Mouse (Mus musculus) liver, embryonic 13.5 days (tissue): ENCODE results near the gene Il3ra. TPM values are rescaled to one million over a fixed set of nuclear protein-coding genes. Genes with fewer than 3 reads are reported as not detected.

ENCODE experiments used
- ATAC-seq: fragments of 200-750 bp; cut with Nextera tagmentation; 2 replicates; pipeline ENCODE4 v1.8.0; 2017; ENCODE audit warnings: low read depth, mild to moderate bottlenecking, moderate number of reproducible peaks, moderate library complexity
- DNase-seq: peaks from one replicate; pipeline ENCODE4 v3.0.0; 2022
- H3K27ac ChIP-seq: fragments of 300-500 bp; sonication (generic); 2 replicates; pipeline ENCODE4 v1.5.1; 2015; ENCODE audit warnings: moderate library complexity, mild to moderate bottlenecking, inconsistent platforms
- H3K27me3 ChIP-seq: fragments of 300-500 bp; sonication (generic); 2 replicates; pipeline ENCODE4 v1.6.1; 2015; ENCODE audit warnings: mild to moderate bottlenecking, inconsistent platforms
- H3K36me3 ChIP-seq: fragments of 300-500 bp; sonication (generic); 2 replicates; pipeline ENCODE4 v1.6.1; 2015; ENCODE audit warnings: mild to moderate bottlenecking, inconsistent platforms
- H3K4me1 ChIP-seq: fragments of 300-500 bp; sonication (generic); replicated peaks from 2 replicates; pipeline ENCODE4 v1.6.1; 2015; ENCODE audit warnings: inconsistent platforms
- H3K4me2 ChIP-seq: fragments of 300-500 bp; sonication (generic); 2 replicates; pipeline ENCODE4 v1.6.1; 2015; ENCODE audit warnings: inconsistent platforms, mild to moderate bottlenecking, moderate library complexity
- H3K4me3 ChIP-seq: fragments of 300-500 bp; sonication (generic); replicated peaks from 2 replicates; pipeline ENCODE4 v1.5.1; 2015; ENCODE audit warnings: mild to moderate bottlenecking, inconsistent platforms
- H3K9ac ChIP-seq: fragments of 300-500 bp; sonication (generic); 2 replicates; pipeline ENCODE4 v1.6.1; 2015; ENCODE audit warnings: mild to moderate bottlenecking, inconsistent platforms
- H3K9me3 ChIP-seq: fragments of 300-500 bp; sonication (generic); replicated peaks from 2 replicates; pipeline ENCODE4 v1.6.1; 2016; ENCODE audit warnings: inconsistent platforms
- WGBS: fragments of 180-500 bp; shearing (Covaris S2); methylation state at CpG from one replicate; pipeline ENCODE4 v1.1.7; 2015; ENCODE audit not compliant: insufficient replicate concordance; 5-methylcytosine and 5-hydroxymethylcytosine counted together
- polyA plus RNA-seq: library from polyadenylated mRNA; unstranded; fragments of >200 nt; fragmentation: Nextera tagmentation; extraction: Ambion mirVana; gene quantifications from 2 replicates; pipeline ENCODE4 v1.2.1, GENCODE M21; 2015

The Il3ra gene
- polyA plus RNA-seq, 1 experiment from 2014 or later = 2.3 TPM

GRCm38 (mm10) chr14:14350263-14351147 lies 4.4 kb downstream of the Il3ra start:
- no peak overlapping the region for H3K27ac ChIP-seq
- peaks cover 30% of the 10 kb centered on the region for H3K36me3 ChIP-seq
- no peak overlapping the region for H3K4me2 ChIP-seq
- WGBS = 89% methylated on average over 29 of the region's 29 CpGs
- H3K27me3 ChIP-seq = no peaks in the 10 kb centered on the region
- DNase-seq (no peak), ATAC-seq (no peak)
- H3K4me3 ChIP-seq = no peak overlapping the region
- H3K4me1 ChIP-seq = peaks cover 12% of the 10 kb centered on the region
- H3K9ac ChIP-seq = no peak overlapping the region
- peaks cover 78% of the 10 kb centered on the region for H3K9me3 ChIP-seq

- DNase-seq = no peak
- Histone ChIP-seq H3K27me3 (no peaks in the 10 kb centered on the region), H3K9me3 (peaks cover 80% of the 10 kb centered on the region), H3K27ac (no peak overlapping the region), H3K4me3 (no peak overlapping the region), H3K36me3 (peaks cover 30% of the 10 kb centered on the region), H3K9ac (no peak overlapping the region), H3K4me1 (peaks cover 6% of the 10 kb centered on the region), H3K4me2 (no peak overlapping the region)
- no peak for ATAC-seq
- WGBS = 81% methylated on average over 7 of the region's 7 CpGs
Measured at GRCm38 (mm10) chr14:14351148-14351455, 5.0 kb downstream of the Il3ra start.

- no peaks in the 10 kb centered on the region for H3K4me1 ChIP-seq
- H3K4me2 ChIP-seq = no peak overlapping the region
- no peak overlapping the region for H3K4me3 ChIP-seq
- ATAC-seq (no peak), DNase-seq (no peak)
- peaks cover 77% of the 10 kb centered on the region for H3K9me3 ChIP-seq
- no peak overlapping the region for H3K9ac ChIP-seq
- H3K27ac ChIP-seq = no peak overlapping the region
- H3K27me3 ChIP-seq = no peaks in the 10 kb centered on the region
- 73% methylated on average over 9 of the region's 9 CpGs for WGBS
- H3K36me3 ChIP-seq = peaks cover 30% of the 10 kb centered on the region
Measured at GRCm38 (mm10) chr14:14351721-14352590, 5.9 kb downstream of the Il3ra start.

GRCm38 (mm10) chr14:14352606-14353005 lies 6.5 kb downstream of the Il3ra start:
- no peak overlapping the region for H3K9ac ChIP-seq
- ATAC-seq = no peak
- no peak overlapping the region for H3K4me2 ChIP-seq
- no peak overlapping the region for H3K27ac ChIP-seq
- no peaks in the 10 kb centered on the region for H3K4me1 ChIP-seq
- no peak overlapping the region for H3K4me3 ChIP-seq
- no peak for DNase-seq
- WGBS = 67% methylated on average over 6 of the region's 6 CpGs
- H3K9me3 ChIP-seq = peaks cover 70% of the 10 kb centered on the region
- H3K27me3 ChIP-seq = no peaks in the 10 kb centered on the region
- peaks cover 28% of the 10 kb centered on the region for H3K36me3 ChIP-seq

- DNase-seq (no peak), ATAC-seq (no peak)
- Histone ChIP-seq H3K4me1 (no peaks in the 10 kb centered on the region), H3K36me3 (peaks cover 24% of the 10 kb centered on the region), H3K4me2 (no peak overlapping the region), H3K4me3 (no peak overlapping the region), H3K27me3 (no peaks in the 10 kb centered on the region), H3K27ac (no peak overlapping the region), H3K9me3 (peaks cover 64% of the 10 kb centered on the region), H3K9ac (no peak overlapping the region)
- WGBS = 74% methylated on average over 7 of the region's 7 CpGs
Measured at GRCm38 (mm10) chr14:14353081-14353732, 7.1 kb downstream of the Il3ra start.

- WGBS = 80% methylated on average over 8 of the region's 8 CpGs
- H3K9ac ChIP-seq = no peak overlapping the region
- no peak overlapping the region for H3K4me2 ChIP-seq
- H3K27me3 ChIP-seq = no peaks in the 10 kb centered on the region
- peaks cover 57% of the 10 kb centered on the region for H3K9me3 ChIP-seq
- DNase-seq (no peak), ATAC-seq (no peak)
- H3K36me3 ChIP-seq = peaks cover 24% of the 10 kb centered on the region
- H3K27ac ChIP-seq = no peak overlapping the region
- no peak overlapping the region for H3K4me3 ChIP-seq
- H3K4me1 ChIP-seq = no peaks in the 10 kb centered on the region
Measured at GRCm38 (mm10) chr14:14353740-14354510, 7.8 kb downstream of the Il3ra start.

GRCm38 (mm10) chr14:14354511-14355359 lies 8.7 kb downstream of the Il3ra start:
- 81% methylated on average over 13 of the region's 13 CpGs for WGBS
- ATAC-seq = no peak
- H3K9ac ChIP-seq = no peak overlapping the region

GRCm38 (mm10) chr14:14355360-14355646 lies 9.2 kb downstream of the Il3ra start:
- no peak overlapping the region for H3K4me2 ChIP-seq
- 71% methylated on average over 8 of the region's 8 CpGs for WGBS
- no peak overlapping the region for H3K9ac ChIP-seq
- peaks cover 43% of the 10 kb centered on the region for H3K9me3 ChIP-seq
- no peaks in the 10 kb centered on the region for H3K4me1 ChIP-seq
- ATAC-seq (no peak), DNase-seq (no peak)
- H3K4me3 ChIP-seq = no peak overlapping the region
- no peak overlapping the region for H3K27ac ChIP-seq
- H3K36me3 ChIP-seq = peaks cover 13% of the 10 kb centered on the region
- no peaks in the 10 kb centered on the region for H3K27me3 ChIP-seq

More at GRCm38 (mm10) chr14:14354511-14355359, 8.7 kb downstream of the Il3ra start:
- peaks cover 17% of the 10 kb centered on the region for H3K36me3 ChIP-seq
- no peaks in the 10 kb centered on the region for H3K27me3 ChIP-seq
- H3K4me3 ChIP-seq = no peak overlapping the region
- H3K4me1 ChIP-seq = no peaks in the 10 kb centered on the region
- no peak overlapping the region for H3K27ac ChIP-seq
- no peak overlapping the region for H3K4me2 ChIP-seq
- H3K9me3 ChIP-seq = peaks cover 49% of the 10 kb centered on the region
- DNase-seq = no peak

- WGBS = 56% methylated on average over 1 of the region's 1 CpGs
- no peaks in the 10 kb centered on the region for H3K4me1 ChIP-seq
- H3K9me3 ChIP-seq = no peaks in the 10 kb centered on the region
Measured at GRCm38 (mm10) chr14:14395535-14395934, 49.5 kb downstream of the Il3ra start.

GRCm38 (mm10) chr14:14400998-14401397 lies 54.9 kb downstream of the Il3ra start, which contains the start of gene Olfr721-ps1:
Gene Olfr721-ps1 (plus strand): TSS chr14:14401298.
- H3K4me2 ChIP-seq = no peak within 1 kb of the TSS
- no peak within 1 kb of the TSS for H3K9ac ChIP-seq
- WGBS = 64% methylated on average over 2 of the region's 2 CpGs
- H3K4me1 ChIP-seq = no peaks in the 10 kb centered on the region
- H3K9me3 ChIP-seq = no peaks in the 10 kb centered on the region
- H3K27me3 ChIP-seq = no peaks in the 10 kb centered on the region
- DNase-seq (no peak), ATAC-seq (no peak)
- H3K27ac ChIP-seq = no peak within 1 kb of the TSS
- H3K4me3 ChIP-seq = no peak within 1 kb of the TSS
- H3K36me3 ChIP-seq = no peaks in the 10 kb centered on the region

More at GRCm38 (mm10) chr14:14395535-14395934, 49.5 kb downstream of the Il3ra start:
- H3K27me3 ChIP-seq = no peaks in the 10 kb centered on the region
- H3K9ac ChIP-seq = no peak overlapping the region
- ATAC-seq (no peak), DNase-seq (no peak)
- no peaks in the 10 kb centered on the region for H3K36me3 ChIP-seq
- H3K27ac ChIP-seq = no peak overlapping the region
- no peak overlapping the region for H3K4me3 ChIP-seq
- no peak overlapping the region for H3K4me2 ChIP-seq
